Mouse (Mus musculus): ENCODE measurements around the gene Ank3. TPM values are rescaled to one million over a fixed set of nuclear protein-coding genes. Genes with fewer than 3 reads are reported as not detected.

Ank3 gene
- polyA plus RNA-seq, 1 experiment from 2014 or later: 21.9 TPM

GRCm38 (mm10) chr10:69424051-69424450, 25.5 kb downstream of the Ank3 start:
- H3K4me3 ChIP-seq (replicated peaks): no peak overlapping the region
- H3K36me3 ChIP-seq: no peaks in the 10 kb centered on the region
- WGBS: 81% methylated on average over 3 of the region's 3 CpGs
- no peak overlapping the region for H3K9ac ChIP-seq
- no peaks in the 10 kb centered on the region for H3K27me3 ChIP-seq (replicated peaks)
- no peaks in the 10 kb centered on the region for H3K4me1 ChIP-seq (replicated peaks)
- no peak for ATAC-seq
- no peak overlapping the region for H3K27ac ChIP-seq
- no peak overlapping the region for H3K4me2 ChIP-seq (replicated peaks)
- no peaks in the 10 kb centered on the region for H3K9me3 ChIP-seq

GRCm38 (mm10) chr10:69430138-69430537, 31.6 kb downstream of the Ank3 start:
- H3K9ac ChIP-seq: no peak overlapping the region
- H3K36me3 ChIP-seq: no peaks in the 10 kb centered on the region
- H3K27me3 ChIP-seq (replicated peaks): no peaks in the 10 kb centered on the region
- no peak overlapping the region for H3K4me2 ChIP-seq (replicated peaks)
- no peak overlapping the region for H3K27ac ChIP-seq
- H3K9me3 ChIP-seq: no peaks in the 10 kb centered on the region
- 0 out of 2 replicates have a peak, but pooled peaks cover 2% of the 10 kb centered on the region for H3K4me1 ChIP-seq (replicated peaks)
- 44% methylated on average over 4 of the region's 4 CpGs for WGBS
- no peak overlapping the region for H3K4me3 ChIP-seq (replicated peaks)
- ATAC-seq: peak; percentile 34; the same call in 1 of the 2 replicates

GRCm38 (mm10) chr10:69431101-69431500, 32.5 kb downstream of the Ank3 start:
- WGBS: 61% methylated on average over 7 of the region's 7 CpGs
- H3K27ac ChIP-seq: no peak overlapping the region
- H3K9ac ChIP-seq: no peak overlapping the region
- H3K9me3 ChIP-seq: no peaks in the 10 kb centered on the region
- H3K4me2 ChIP-seq (replicated peaks): no peak overlapping the region
- H3K4me3 ChIP-seq (replicated peaks): no peak overlapping the region
- 0 out of 2 replicates have a peak, but pooled peaks cover 2% of the 10 kb centered on the region for H3K4me1 ChIP-seq (replicated peaks)
- no peak for ATAC-seq
- H3K36me3 ChIP-seq: no peaks in the 10 kb centered on the region
- no peaks in the 10 kb centered on the region for H3K27me3 ChIP-seq (replicated peaks)

- no peak for ATAC-seq
- H3K9ac ChIP-seq: no peak overlapping the region
- H3K36me3 ChIP-seq: no peaks in the 10 kb centered on the region
- 0 out of 2 replicates have a peak, but pooled peaks cover 1% of the 10 kb centered on the region for H3K4me1 ChIP-seq (replicated peaks)
- 79% methylated on average over 6 of the region's 6 CpGs for WGBS
- no peak overlapping the region for H3K27ac ChIP-seq
- H3K27me3 ChIP-seq (replicated peaks): no peaks in the 10 kb centered on the region
- no peak overlapping the region for H3K4me2 ChIP-seq (replicated peaks)
- H3K4me3 ChIP-seq (replicated peaks): no peak overlapping the region
- H3K9me3 ChIP-seq: no peaks in the 10 kb centered on the region
Observed at GRCm38 (mm10) chr10:69435213-69435612, 36.6 kb downstream of the Ank3 start.

GRCm38 (mm10) chr10:69439449-69439848, 40.9 kb downstream of the Ank3 start:
- Histone ChIP-seq H3K27ac (no peak overlapping the region), H3K4me2 (replicated peaks) (no peak overlapping the region), H3K4me1 (replicated peaks) (no peaks in the 10 kb centered on the region), H3K9me3 (no peaks in the 10 kb centered on the region), H3K9ac (no peak overlapping the region), H3K27me3 (replicated peaks) (no peaks in the 10 kb centered on the region), H3K4me3 (replicated peaks) (no peak overlapping the region), H3K36me3 (no peaks in the 10 kb centered on the region)
- WGBS: 77% methylated on average over 8 of the region's 8 CpGs
- no peak for ATAC-seq

GRCm38 (mm10) chr10:69444546-69444945, 46.0 kb downstream of the Ank3 start:
- no peak overlapping the region for H3K27ac ChIP-seq
- H3K4me2 ChIP-seq (replicated peaks): no peak overlapping the region
- no peaks in the 10 kb centered on the region for H3K4me1 ChIP-seq (replicated peaks)
- no peak overlapping the region for H3K9ac ChIP-seq
- H3K9me3 ChIP-seq: no peaks in the 10 kb centered on the region
- no peaks in the 10 kb centered on the region for H3K36me3 ChIP-seq
- H3K4me3 ChIP-seq (replicated peaks): no peak overlapping the region
- 74% methylated on average over 5 of the region's 5 CpGs for WGBS
- H3K27me3 ChIP-seq (replicated peaks): no peaks in the 10 kb centered on the region
- no peak for ATAC-seq

DNA sequence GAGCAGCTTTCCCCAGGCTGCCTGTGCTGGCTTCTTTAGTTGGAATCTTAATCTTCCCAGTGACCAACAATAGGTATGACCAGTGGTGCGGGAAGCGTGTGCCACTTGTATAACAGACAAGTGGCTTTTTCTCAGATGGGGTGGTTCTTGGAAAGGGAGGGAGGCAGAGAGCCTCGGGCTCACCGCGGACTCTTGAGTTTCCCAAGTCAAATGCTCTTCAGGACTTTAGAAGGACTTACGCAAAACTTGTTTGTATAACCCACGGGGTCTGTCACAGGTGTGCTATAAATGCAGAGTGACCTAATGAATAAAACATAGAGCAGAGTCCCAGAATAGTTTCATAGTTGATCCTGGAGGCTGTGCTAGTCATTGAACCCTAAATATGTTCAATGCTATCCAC, 47.4 kb downstream of the Ank3 start:
- H3K4me3 ChIP-seq (replicated peaks): no peak overlapping the region
- no peak for ATAC-seq
- H3K27ac ChIP-seq: no peak overlapping the region
- 85% methylated on average over 7 of the region's 7 CpGs for WGBS
- no peak overlapping the region for H3K4me2 ChIP-seq (replicated peaks)
- no peaks in the 10 kb centered on the region for H3K36me3 ChIP-seq
- no peak overlapping the region for H3K9ac ChIP-seq
- H3K9me3 ChIP-seq: no peaks in the 10 kb centered on the region
- H3K27me3 ChIP-seq (replicated peaks): no peaks in the 10 kb centered on the region
- H3K4me1 ChIP-seq (replicated peaks): no peaks in the 10 kb centered on the region

DNA sequence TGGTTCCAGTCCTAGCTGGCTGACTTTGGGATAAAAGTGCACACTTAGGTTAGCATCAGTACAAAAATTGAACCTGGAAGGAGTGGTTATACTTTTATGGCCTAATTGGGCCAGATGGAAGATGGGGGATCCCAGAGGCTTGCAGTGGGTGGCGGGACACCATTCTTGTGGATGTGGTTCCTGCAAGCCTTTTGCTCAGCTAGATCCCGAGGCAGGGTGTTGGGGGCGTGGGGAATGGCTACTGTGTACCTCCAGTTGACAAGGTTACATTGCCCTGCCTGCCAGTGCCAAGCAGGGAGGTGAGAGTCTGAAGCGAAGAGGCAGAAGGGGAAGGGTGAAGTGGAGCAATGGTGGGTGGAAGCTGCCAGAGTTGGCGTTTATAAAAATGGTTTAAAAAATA, 48.0 kb downstream of the Ank3 start:
- Histone ChIP-seq H3K27me3 (replicated peaks) (no peaks in the 10 kb centered on the region), H3K4me3 (replicated peaks) (no peak overlapping the region), H3K4me2 (replicated peaks) (no peak overlapping the region), H3K36me3 (no peaks in the 10 kb centered on the region), H3K4me1 (replicated peaks) (no peaks in the 10 kb centered on the region), H3K27ac (no peak overlapping the region), H3K9me3 (no peaks in the 10 kb centered on the region), H3K9ac (no peak overlapping the region)
- no peak for ATAC-seq
- 80% methylated on average over 5 of the region's 5 CpGs for WGBS

GRCm38 (mm10) chr10:69447308-69447707, 48.7 kb downstream of the Ank3 start:
- ATAC-seq: no peak
- Histone ChIP-seq H3K9ac (no peak overlapping the region), H3K4me1 (replicated peaks) (no peaks in the 10 kb centered on the region), H3K27me3 (replicated peaks) (no peaks in the 10 kb centered on the region), H3K27ac (no peak overlapping the region), H3K4me2 (replicated peaks) (no peak overlapping the region), H3K4me3 (replicated peaks) (no peak overlapping the region), H3K9me3 (no peaks in the 10 kb centered on the region), H3K36me3 (no peaks in the 10 kb centered on the region)
- 81% methylated on average over 5 of the region's 5 CpGs for WGBS

- H3K9ac ChIP-seq: no peak overlapping the region
- no peak overlapping the region for H3K4me3 ChIP-seq (replicated peaks)
- no peaks in the 10 kb centered on the region for H3K36me3 ChIP-seq
- 69% methylated on average over 3 of the region's 3 CpGs for WGBS
- H3K27ac ChIP-seq: no peak overlapping the region
- no peaks in the 10 kb centered on the region for H3K4me1 ChIP-seq (replicated peaks)
- ATAC-seq: no peak
- H3K27me3 ChIP-seq (replicated peaks): no peaks in the 10 kb centered on the region
- no peaks in the 10 kb centered on the region for H3K9me3 ChIP-seq
- H3K4me2 ChIP-seq (replicated peaks): no peak overlapping the region
Observed at GRCm38 (mm10) chr10:69448174-69448573, 49.6 kb downstream of the Ank3 start.

DNA sequence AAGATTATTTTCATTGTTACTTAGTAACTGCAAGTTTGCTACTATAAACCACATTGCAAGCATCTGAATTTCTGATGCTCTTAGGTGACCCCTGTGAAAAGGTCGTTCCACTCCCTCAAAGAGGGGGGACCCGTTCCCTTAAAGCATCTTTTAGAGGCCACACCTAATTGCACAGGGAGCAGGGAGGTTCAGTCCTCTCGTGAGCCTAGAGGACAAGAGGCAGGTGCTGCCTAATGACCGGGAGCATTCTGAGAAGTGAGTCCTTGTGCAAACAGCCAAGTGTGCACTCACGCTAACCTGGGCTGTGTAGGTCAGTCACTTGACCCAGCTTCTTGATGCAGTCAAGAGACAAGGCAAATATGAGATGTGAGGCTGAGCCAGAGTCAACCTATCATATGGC, 52.4 kb downstream of the Ank3 start:
- 50% methylated on average over 5 of the region's 5 CpGs for WGBS
- Histone ChIP-seq H3K27me3 (replicated peaks) (no peaks in the 10 kb centered on the region), H3K9ac (no peak overlapping the region), H3K27ac (no peak overlapping the region), H3K4me3 (replicated peaks) (no peak overlapping the region), H3K36me3 (no peaks in the 10 kb centered on the region), H3K4me1 (replicated peaks) (no peaks in the 10 kb centered on the region), H3K4me2 (replicated peaks) (no peak overlapping the region), H3K9me3 (no peaks in the 10 kb centered on the region)
- ATAC-seq: no peak

- no peaks in the 10 kb centered on the region for H3K4me1 ChIP-seq (replicated peaks)
- WGBS: 41% methylated on average over 9 of the region's 9 CpGs
- H3K4me2 ChIP-seq (replicated peaks): no peak overlapping the region
- no peaks in the 10 kb centered on the region for H3K27me3 ChIP-seq (replicated peaks)
- 0 out of 2 replicates have a peak overlapping the region, but pooled peaks have one; percentile 0 for H3K27ac ChIP-seq
- no peak overlapping the region for H3K9ac ChIP-seq
- no peak overlapping the region for H3K4me3 ChIP-seq (replicated peaks)
- no peaks in the 10 kb centered on the region for H3K36me3 ChIP-seq
- ATAC-seq: no peak; the same call in 1 of the 2 replicates
- no peaks in the 10 kb centered on the region for H3K9me3 ChIP-seq
Observed at GRCm38 (mm10) chr10:69452180-69452977, 53.8 kb downstream of the Ank3 start.

GRCm38 (mm10) chr10:69453531-69453930, 55.0 kb downstream of the Ank3 start:
- H3K4me3 ChIP-seq (replicated peaks): no peak overlapping the region
- no peaks in the 10 kb centered on the region for H3K4me1 ChIP-seq (replicated peaks)
- no peaks in the 10 kb centered on the region for H3K9me3 ChIP-seq
- H3K4me2 ChIP-seq (replicated peaks): no peak overlapping the region
- no peaks in the 10 kb centered on the region for H3K27me3 ChIP-seq (replicated peaks)
- H3K36me3 ChIP-seq: no peaks in the 10 kb centered on the region
- WGBS: 89% methylated on average over 6 of the region's 6 CpGs
- no peak overlapping the region for H3K9ac ChIP-seq
- no peak for ATAC-seq
- H3K27ac ChIP-seq: no peak overlapping the region

All from intestine, embryonic 15.5 days (tissue).